Mouse (Mus musculus) forebrain, embryonic 12.5 days (tissue): ENCODE results near the gene Fhod1. TPM values are rescaled to one million over a fixed set of nuclear protein-coding genes. Genes with fewer than 3 reads are reported as not detected.

Experiments used
- ATAC-seq: fragments of 200-750 bp; cut with Nextera tagmentation; 2 replicates; pipeline ENCODE4 v1.8.0; 2017; ENCODE audit warnings: moderate TSS enrichment; ENCODE audit not compliant: low FRiP score
- H3K27ac ChIP-seq: fragments of 300-500 bp; sonication (generic); 2 replicates; pipeline ENCODE4 v1.5.1; 2016; ENCODE audit warnings: mild to moderate bottlenecking
- H3K27me3 ChIP-seq: fragments of 300-500 bp; sonication (generic); 2 replicates; pipeline ENCODE4 v1.6.1; 2016; ENCODE audit warnings: mild to moderate bottlenecking
- H3K36me3 ChIP-seq: fragments of 300-500 bp; sonication (generic); replicated peaks from 2 replicates; pipeline ENCODE4 v1.6.1; 2016; ENCODE audit warnings: mild to moderate bottlenecking
- H3K4me1 ChIP-seq: fragments of 300-500 bp; sonication (generic); 2 replicates; pipeline ENCODE4 v1.6.1; 2016
- H3K4me2 ChIP-seq: fragments of 300-500 bp; sonication (generic); 2 replicates; pipeline ENCODE4 v1.6.1; 2016; ENCODE audit warnings: mild to moderate bottlenecking, moderate library complexity
- H3K4me3 ChIP-seq: fragments of 300-500 bp; sonication (generic); replicated peaks from 2 replicates; pipeline ENCODE4 v1.5.1; 2016; ENCODE audit warnings: mild to moderate bottlenecking
- H3K9ac ChIP-seq: fragments of 300-500 bp; sonication (generic); 2 replicates; pipeline ENCODE4 v1.6.1; 2016; ENCODE audit warnings: mild to moderate bottlenecking
- H3K9me3 ChIP-seq: fragments of 300-500 bp; sonication (generic); 2 replicates; pipeline ENCODE4 v1.6.1; 2016
- WGBS: fragments of 180-500 bp; shearing (Covaris S2); methylation state at CpG from one replicate; pipeline ENCODE4 v1.1.7; 2016; 5-methylcytosine and 5-hydroxymethylcytosine counted together
- polyA plus RNA-seq: library from polyadenylated mRNA; unstranded; fragments of >200 nt; fragmentation: Nextera tagmentation; extraction: Ambion mirVana; gene quantifications from 2 replicates; pipeline ENCODE4 v1.2.1, GENCODE M21; 2016

Gene Fhod1
- polyA plus RNA-seq: 1.4 and 1.6 TPM in 2 replicates

DNA sequence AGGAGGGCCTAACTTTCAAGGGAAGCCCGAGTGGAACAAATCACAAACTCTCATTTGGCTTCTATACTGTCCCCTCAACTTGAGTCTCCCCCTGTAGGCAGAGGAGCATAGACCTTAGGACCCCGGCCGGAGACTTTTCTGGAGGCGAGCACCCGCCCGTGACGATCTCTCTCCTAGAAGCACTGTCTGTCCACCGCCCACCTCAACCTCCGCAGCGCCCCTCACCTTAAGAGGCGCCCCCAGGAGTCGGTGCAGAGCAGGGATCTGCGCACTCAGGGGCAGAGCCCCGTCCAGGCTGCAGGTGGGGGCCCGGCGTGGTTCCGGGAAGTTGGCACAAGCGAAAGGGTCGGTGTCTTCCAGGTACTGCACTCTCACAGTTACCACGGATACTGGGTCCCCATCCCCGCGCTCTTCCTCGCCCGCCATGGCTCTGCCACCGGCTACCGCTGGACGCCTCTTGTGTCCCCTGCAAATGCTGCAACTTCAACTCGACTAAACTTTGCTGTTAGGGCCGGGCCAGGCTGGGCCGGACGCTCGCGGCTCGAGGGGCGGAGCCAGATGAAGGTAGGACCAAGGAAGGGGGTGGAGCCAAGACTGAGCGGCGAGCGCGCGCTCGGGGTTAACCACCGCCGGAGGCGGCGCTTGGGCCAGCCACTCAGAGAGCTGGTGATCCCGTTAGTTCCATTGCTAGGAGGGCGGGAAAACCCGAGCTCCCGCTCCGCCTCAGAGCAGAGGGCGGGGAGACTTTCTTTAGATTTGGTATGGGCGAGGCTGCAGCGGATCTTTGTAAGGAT lies at the start of gene Fhod1:
Fhod1 (minus strand) TSS at position 526 of the 794 bp plus-strand sequence.
- under 1% methylated on average over 53 of the region's 53 CpGs for WGBS
- Histone ChIP-seq H3K27me3 (peaks cover 7% of the 10 kb centered on the region), H3K36me3 (no peaks in the 10 kb centered on the region), H3K4me3 (peak within 1 kb of the TSS; percentile 58), H3K27ac (peak within 1 kb of the TSS; percentile 77), H3K9me3 (no peaks in the 10 kb centered on the region), H3K4me2 (peak within 1 kb of the TSS; percentile 68), H3K9ac (peak within 1 kb of the TSS; percentile 60), H3K4me1 (peaks cover 38% of the 10 kb centered on the region)
- ATAC-seq: peak; percentile 91

DNA sequence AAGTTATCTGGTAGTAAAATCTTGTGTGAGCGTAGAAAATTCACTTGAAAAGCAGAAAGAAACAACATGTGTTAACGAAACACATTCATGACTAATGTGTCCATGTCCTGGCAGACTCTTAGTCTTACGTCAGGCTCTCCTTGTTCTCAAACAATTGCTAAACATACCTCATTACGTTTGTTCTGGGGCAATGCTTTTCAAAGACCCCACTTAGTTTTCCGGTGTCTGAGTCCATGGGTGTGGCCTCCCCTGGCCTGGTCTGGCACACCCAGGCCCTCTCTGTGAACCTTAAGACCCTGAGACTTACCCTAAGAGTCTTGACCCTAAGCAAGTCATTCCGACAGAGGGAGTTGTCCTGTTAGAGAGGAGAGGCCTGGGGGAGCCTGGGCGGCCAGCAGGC lies 46.2 kb upstream of the Fhod1 start:
- 57% methylated on average over 7 of the region's 7 CpGs for WGBS
- Histone ChIP-seq H3K9ac (no peak overlapping the region), H3K9me3 (no peaks in the 10 kb centered on the region), H3K27me3 (no peaks in the 10 kb centered on the region), H3K4me1 (no peaks in the 10 kb centered on the region), H3K27ac (no peak overlapping the region), H3K36me3 (no peaks in the 10 kb centered on the region), H3K4me2 (no peak overlapping the region), H3K4me3 (no peak overlapping the region)
- no peak for ATAC-seq

DNA sequence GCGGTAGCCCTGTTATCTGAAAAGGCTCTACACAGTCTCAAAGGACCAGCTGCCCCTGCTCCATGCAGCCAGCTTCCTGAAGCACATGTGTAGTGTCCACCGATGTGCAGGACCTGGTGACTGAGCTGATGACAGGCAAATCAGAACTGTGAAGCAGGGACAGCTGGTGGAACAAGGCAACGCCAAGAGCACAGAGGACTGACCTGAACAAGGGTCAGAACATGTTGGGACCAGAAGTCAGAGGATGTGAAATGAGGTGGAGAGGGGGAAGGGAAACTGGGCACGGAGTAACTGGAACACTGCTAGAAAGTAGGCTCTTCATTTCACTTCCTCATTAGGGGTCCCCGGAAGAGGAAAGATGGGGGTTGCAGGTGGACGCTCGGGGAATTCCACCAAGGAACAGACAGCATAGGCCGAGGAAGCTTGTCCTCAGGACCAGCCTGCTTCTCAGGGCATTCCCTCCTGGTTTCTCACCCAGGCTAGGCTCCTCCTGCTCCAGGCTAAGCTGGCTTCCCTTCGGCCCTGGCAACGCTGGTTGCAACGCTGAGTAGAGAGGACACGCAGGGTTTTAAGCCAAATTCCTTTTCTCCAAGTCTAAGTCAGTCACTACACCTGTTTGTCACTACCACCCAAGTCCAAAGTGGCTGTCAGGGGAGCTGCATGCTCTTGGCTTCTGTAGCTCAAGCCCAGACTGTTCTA lies 45.5 kb upstream of the Fhod1 start:
- no peaks in the 10 kb centered on the region for H3K36me3 ChIP-seq
- no peaks in the 10 kb centered on the region for H3K9me3 ChIP-seq
- 90% methylated on average over 12 of the region's 12 CpGs for WGBS
- no peak overlapping the region for H3K4me3 ChIP-seq
- ATAC-seq: no peak
- H3K27ac ChIP-seq: no peak overlapping the region
- no peaks in the 10 kb centered on the region for H3K27me3 ChIP-seq
- no peak overlapping the region for H3K9ac ChIP-seq
- H3K4me1 ChIP-seq: no peaks in the 10 kb centered on the region
- no peak overlapping the region for H3K4me2 ChIP-seq

DNA sequence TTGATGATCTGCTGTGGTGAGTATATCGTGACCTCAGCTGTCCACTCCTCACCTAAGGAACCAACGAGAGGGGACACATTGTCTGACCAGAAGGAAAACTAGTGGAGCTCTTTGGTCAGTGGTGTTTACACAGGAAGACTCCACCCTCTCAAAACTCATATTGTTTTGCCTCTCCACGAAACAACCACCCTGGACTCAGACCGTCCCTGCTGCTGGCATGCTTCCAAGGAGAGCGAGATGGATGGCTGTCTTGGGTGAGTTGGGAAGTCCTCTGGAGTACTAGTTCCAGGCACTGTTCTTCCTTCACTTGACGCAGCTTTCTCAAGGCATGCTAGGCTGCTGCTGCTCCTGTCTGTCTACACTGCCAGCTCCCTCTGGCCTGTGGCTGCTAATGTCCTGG lies 41.3 kb upstream of the Fhod1 start:
- no peaks in the 10 kb centered on the region for H3K4me1 ChIP-seq
- no peaks in the 10 kb centered on the region for H3K9me3 ChIP-seq
- H3K9ac ChIP-seq: no peak overlapping the region
- H3K27me3 ChIP-seq: no peaks in the 10 kb centered on the region
- WGBS: 91% methylated on average over 6 of the region's 6 CpGs
- H3K4me2 ChIP-seq: no peak overlapping the region
- no peak overlapping the region for H3K27ac ChIP-seq
- no peak overlapping the region for H3K4me3 ChIP-seq
- no peaks in the 10 kb centered on the region for H3K36me3 ChIP-seq
- no peak for ATAC-seq

DNA sequence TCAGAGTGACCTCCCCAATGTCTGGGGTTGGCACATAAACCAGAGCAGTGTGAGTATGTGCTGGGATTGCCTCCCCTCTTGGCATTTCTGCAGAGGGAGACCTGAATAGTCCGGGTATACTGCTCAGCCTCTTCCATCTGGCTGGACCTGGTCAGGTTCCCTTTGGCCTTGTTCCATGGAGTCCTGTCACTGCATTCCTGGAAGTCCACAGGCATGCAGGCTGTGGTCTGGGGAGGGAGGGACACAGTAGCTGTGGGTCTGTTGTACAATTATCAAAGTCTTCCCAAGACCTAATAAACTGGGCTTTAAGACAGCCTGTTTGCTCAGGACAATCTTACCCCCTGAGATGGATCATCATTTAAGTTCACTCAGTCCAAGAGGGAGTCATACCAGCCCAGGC lies 39.4 kb upstream of the Fhod1 start:
- H3K27ac ChIP-seq: no peak overlapping the region
- no peaks in the 10 kb centered on the region for H3K36me3 ChIP-seq
- H3K4me1 ChIP-seq: no peaks in the 10 kb centered on the region
- H3K4me2 ChIP-seq: no peak overlapping the region
- no peaks in the 10 kb centered on the region for H3K9me3 ChIP-seq
- 80% methylated on average over 1 of the region's 1 CpGs for WGBS
- H3K27me3 ChIP-seq: no peaks in the 10 kb centered on the region
- no peak overlapping the region for H3K4me3 ChIP-seq
- no peak overlapping the region for H3K9ac ChIP-seq
- ATAC-seq: no peak

DNA sequence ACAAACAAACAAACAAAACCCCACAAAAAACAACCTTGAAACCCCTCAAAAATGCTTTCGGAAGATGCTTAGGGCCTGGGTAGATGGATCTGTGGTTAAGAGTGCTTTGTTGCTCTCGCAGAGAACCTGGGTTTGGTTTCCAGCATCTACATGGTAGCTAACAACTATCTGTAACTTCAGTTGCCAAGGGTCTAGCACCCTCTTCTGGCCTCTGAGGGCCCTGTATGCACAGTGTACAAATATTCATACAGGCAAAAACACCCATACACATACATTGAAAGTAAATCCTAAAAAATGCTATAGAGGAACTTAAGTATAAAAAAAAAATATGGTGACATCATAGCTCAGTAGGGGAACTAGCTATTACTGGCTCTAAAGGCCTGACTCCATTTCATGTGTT lies 36.3 kb upstream of the Fhod1 start:
- 92% methylated on average over 2 of the region's 2 CpGs for WGBS
- Histone ChIP-seq H3K27me3 (no peaks in the 10 kb centered on the region), H3K4me1 (peaks cover under 1% of the 10 kb centered on the region; the same call in 1 of the 2 replicates), H3K9ac (no peak overlapping the region), H3K36me3 (no peaks in the 10 kb centered on the region), H3K4me3 (no peak overlapping the region), H3K4me2 (no peak overlapping the region), H3K9me3 (no peaks in the 10 kb centered on the region), H3K27ac (no peak overlapping the region)
- no peak for ATAC-seq

DNA sequence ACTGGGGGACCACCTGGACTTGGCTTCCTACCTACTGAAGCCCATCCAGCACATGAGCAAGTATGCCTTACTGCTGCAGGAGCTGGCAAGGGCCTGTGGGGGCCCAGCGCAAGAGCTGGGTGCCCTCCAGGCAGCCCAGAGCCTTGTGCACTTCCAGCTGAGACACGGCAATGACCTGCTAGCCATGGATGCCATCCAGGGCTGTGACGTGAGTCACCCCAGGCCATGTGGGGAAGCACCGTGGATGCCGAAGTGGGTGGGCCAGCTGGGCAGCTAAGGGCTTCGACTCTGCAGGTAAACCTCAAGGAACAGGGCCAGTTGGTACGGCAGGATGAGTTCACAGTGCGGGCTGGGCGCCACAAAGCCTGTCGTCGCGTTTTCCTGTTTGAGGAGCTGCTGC lies 32.6 kb upstream of the Fhod1 start:
- 88% methylated on average over 12 of the region's 12 CpGs for WGBS
- Histone ChIP-seq H3K27me3 (no peaks in the 10 kb centered on the region), H3K4me3 (no peak overlapping the region), H3K9ac (no peak overlapping the region), H3K4me1 (peaks cover 5% of the 10 kb centered on the region; the same call in 1 of the 2 replicates), H3K36me3 (no peaks in the 10 kb centered on the region), H3K9me3 (no peaks in the 10 kb centered on the region), H3K27ac (no peak overlapping the region), H3K4me2 (no peak overlapping the region)
- ATAC-seq: no peak

DNA sequence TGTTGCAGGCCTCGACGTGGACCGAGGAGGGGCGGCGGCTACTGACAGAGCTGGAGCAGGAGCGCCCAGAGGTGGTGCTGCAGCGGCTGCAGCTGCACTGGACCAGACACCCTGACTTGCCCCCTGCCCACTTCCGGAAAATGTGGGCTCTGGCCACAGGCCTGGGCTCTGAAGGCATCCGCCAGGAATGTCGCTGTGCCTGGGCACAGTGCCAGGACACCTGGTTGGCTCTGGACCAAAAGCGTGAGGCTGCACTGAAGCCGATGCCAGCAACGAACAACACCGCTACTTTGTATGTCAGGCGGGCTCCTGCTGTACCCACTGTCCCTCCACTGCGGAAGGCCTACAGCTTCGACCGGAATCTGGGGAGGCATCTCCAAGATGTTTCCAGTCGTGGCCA lies 30.9 kb upstream of the Fhod1 start:
- Histone ChIP-seq H3K9ac (no peak overlapping the region), H3K4me2 (no peak overlapping the region), H3K9me3 (peaks cover 5% of the 10 kb centered on the region), H3K36me3 (no peaks in the 10 kb centered on the region), H3K27me3 (peaks cover 4% of the 10 kb centered on the region; the same call in 1 of the 2 replicates), H3K27ac (no peak overlapping the region), H3K4me1 (peaks cover 13% of the 10 kb centered on the region), H3K4me3 (no peak overlapping the region)
- no peak for ATAC-seq
- 74% methylated on average over 19 of the region's 19 CpGs for WGBS

DNA sequence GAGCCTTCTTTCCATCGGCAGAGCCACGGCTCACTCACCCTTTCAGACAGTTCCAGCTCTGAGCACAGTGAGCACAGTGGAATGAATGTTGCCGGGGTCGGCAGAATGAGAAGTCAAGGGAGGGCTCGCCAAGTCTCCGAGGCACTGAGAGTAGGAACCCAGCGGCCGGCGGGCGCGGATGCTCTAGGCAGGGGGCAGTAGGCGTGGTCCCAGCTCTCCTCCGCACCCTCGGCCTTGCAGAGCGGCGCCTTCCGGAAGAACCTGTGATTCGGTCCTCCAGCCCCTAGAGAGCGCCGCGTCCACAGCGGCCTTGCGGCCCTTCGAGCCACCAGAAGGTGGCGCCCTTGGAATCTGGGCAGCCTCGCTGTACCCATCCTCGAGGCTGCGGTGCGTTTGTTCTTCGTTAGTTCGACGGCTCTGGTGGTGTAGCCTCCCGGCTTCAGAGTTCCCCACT lies 26.8 kb upstream of the Fhod1 start:
- no peak overlapping the region for H3K9ac ChIP-seq

DNA sequence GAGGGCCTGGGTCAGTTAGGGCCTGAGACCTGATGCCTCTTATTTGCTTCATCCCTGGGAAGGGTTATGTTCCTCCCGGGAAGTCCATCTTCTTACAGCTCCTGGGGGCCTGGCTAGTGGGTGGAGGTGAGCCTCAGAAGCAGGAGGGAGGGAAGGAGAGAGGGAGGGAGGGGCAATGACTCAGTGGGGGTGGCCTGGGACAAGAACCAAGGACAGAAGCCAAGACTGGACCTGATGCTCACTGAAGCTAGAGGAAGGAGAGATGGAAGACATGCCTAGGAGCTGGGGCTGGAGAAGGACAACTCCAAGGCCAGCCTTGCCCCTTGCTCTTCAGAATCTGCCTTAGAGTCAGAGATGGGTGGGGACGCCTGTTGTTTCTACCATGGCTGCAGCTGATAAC lies 25.3 kb upstream of the Fhod1 start, which contains the start of gene Plekhg4:
Plekhg4 (plus strand) TSS at position 243 of the 400 bp plus-strand sequence.
- Histone ChIP-seq H3K27ac (no peak within 1 kb of the TSS), H3K9me3 (peaks cover 5% of the 10 kb centered on the region), H3K4me3 (no peak within 1 kb of the TSS), H3K4me1 (peaks cover 8% of the 10 kb centered on the region; the same call in 1 of the 2 replicates), H3K4me2 (peak within 1 kb of the TSS; percentile 45), H3K36me3 (peaks cover 11% of the 10 kb centered on the region), H3K9ac (no peak within 1 kb of the TSS), H3K27me3 (peaks cover 4% of the 10 kb centered on the region; the same call in 1 of the 2 replicates)
- ATAC-seq: no peak
- 73% methylated on average over 2 of the region's 2 CpGs for WGBS

More for the DNA sequence above, 26.8 kb upstream of the Fhod1 start:
- H3K27me3 ChIP-seq: peaks cover 4% of the 10 kb centered on the region; the same call in 1 of the 2 replicates
- no peak overlapping the region for H3K27ac ChIP-seq
- WGBS: 29% methylated on average over 33 of the region's 33 CpGs
- H3K36me3 ChIP-seq: no peaks in the 10 kb centered on the region; the same call in 1 of the 2 replicates
- peak overlapping the region; percentile 45 for H3K4me2 ChIP-seq
- H3K4me3 ChIP-seq: peak overlapping the region; percentile 19
- H3K4me1 ChIP-seq: peaks cover 13% of the 10 kb centered on the region
- H3K9me3 ChIP-seq: peaks cover 5% of the 10 kb centered on the region
- peak; percentile 62 for ATAC-seq

DNA sequence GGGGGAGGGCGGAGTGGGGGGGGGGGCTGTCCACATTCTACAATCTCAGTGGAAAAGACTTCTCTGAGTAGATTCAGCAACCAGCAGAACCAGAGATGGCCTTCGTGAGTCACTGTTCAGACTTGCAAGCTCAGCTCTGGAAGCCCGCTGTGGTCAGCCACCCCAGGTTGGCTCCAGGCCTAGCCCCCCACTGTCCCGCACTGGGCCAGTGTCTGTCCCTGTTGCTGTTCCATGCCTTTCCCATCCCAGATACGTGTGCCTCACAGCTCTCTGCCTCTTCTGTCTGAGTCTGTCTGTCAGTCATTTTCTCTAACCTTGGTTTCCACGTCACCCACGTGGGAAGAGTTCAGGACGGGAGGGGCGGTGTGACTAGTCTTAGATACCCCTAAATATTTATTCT lies 24.7 kb upstream of the Fhod1 start:
- no peak overlapping the region for H3K27ac ChIP-seq
- no peak overlapping the region for H3K4me3 ChIP-seq
- peaks cover 16% of the 10 kb centered on the region for H3K36me3 ChIP-seq
- H3K4me1 ChIP-seq: peaks cover 8% of the 10 kb centered on the region; the same call in 1 of the 2 replicates
- no peak for ATAC-seq
- H3K27me3 ChIP-seq: peaks cover 4% of the 10 kb centered on the region; the same call in 1 of the 2 replicates
- H3K9ac ChIP-seq: no peak overlapping the region
- 78% methylated on average over 9 of the region's 9 CpGs for WGBS
- H3K9me3 ChIP-seq: peaks cover 5% of the 10 kb centered on the region
- no peak overlapping the region for H3K4me2 ChIP-seq

DNA sequence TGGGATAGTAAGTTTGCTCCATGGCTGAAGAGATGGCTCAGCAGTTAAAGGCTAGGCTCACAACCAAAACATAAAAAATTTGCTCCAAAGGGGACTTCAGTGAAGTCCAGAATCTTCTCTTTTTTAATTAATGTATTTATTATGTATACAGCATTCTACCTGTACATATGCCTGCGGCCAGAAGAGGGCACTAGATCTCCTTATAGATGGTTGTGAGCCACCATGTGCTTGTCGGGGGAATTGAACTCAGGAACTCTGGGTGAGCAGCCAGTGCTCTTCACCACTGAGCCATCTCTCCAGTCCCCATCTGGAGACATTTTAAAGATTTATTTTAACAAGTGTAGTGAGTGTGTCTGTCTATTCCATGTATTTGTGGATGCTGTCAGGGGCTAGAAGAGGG lies 19.4 kb upstream of the Fhod1 start:
- no peak overlapping the region for H3K9ac ChIP-seq
- ATAC-seq: no peak
- no peak overlapping the region for H3K4me2 ChIP-seq
- no peak overlapping the region for H3K27ac ChIP-seq
- H3K36me3 ChIP-seq: peaks cover 45% of the 10 kb centered on the region
- 62% methylated on average over 2 of the region's 2 CpGs for WGBS
- no peaks in the 10 kb centered on the region for H3K9me3 ChIP-seq
- no peaks in the 10 kb centered on the region for H3K4me1 ChIP-seq
- H3K27me3 ChIP-seq: no peaks in the 10 kb centered on the region
- no peak overlapping the region for H3K4me3 ChIP-seq
